Mouse (Mus musculus): Measurements from ENCODE around the gene Gm49776.
"Not testable (repeated sequence)": the region's sequence is repeated elsewhere in the genome, so short reads cannot be mapped to it uniquely, and the experiment has no call there.

Gene Gm49776

DNA sequence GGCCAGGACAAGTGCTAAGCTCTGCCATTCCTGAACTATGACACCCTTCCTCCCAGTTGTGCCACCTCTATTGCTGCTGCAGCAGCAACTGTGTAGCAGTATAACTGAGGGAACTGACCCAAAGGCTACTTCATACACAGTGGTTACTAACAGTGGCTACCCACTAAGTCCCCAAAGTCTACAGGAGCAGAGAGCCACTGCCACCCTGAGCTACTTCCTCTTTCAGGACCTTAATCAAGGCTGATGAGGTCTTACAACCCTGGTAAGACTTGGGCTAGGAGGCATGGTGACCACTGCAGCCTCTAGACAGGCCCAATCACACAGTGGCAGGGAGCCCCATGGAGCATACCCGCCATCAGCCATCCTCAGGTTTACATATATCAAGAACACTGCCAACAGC lies 56.1 kb downstream of the Gm49776 start:
- no peak for DNase-seq (ENCODE audit: low read depth)

DNA sequence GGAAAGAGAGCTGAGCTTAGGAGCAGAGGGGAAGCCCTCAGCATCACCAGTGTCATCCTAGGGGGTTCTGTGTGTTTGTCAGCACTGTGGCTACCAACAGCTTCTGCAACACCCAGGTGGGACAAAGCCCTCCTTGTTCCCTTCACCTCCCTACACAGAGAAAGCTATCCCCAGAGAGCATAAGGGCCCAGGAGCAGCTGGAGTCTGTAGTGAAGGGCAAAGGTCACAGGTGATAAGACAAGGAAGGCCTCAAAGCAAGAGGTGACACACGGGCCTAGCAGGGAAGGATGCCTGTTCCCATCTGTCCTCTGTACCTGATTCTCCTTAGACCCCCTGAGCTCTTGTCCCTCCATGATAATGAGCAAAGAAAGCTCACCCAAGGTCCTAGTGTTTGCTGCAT lies 56.5 kb downstream of the Gm49776 start:
- DNase-seq (ENCODE audit: low read depth) = no peak

DNA sequence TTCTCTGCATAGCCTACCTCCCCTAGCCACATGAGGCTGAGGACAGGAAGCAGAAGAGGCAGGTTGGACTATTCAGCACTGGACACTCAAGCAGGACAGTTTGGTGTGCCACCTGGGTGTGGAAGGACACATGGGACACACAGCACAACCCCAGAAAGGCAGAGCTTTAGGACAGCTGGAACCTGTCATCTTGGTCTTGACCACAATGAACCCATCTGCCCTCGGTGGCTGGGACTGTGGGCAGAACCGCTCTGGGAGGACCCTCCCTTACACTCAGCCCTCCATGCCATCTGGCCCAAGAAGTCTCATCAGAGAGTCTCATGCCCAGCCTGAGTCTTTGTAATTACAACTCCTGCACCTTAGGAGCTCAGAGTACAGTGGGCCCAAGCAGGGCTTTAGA lies 58.1 kb downstream of the Gm49776 start:
- no peak for DNase-seq (ENCODE audit: low read depth)

DNA sequence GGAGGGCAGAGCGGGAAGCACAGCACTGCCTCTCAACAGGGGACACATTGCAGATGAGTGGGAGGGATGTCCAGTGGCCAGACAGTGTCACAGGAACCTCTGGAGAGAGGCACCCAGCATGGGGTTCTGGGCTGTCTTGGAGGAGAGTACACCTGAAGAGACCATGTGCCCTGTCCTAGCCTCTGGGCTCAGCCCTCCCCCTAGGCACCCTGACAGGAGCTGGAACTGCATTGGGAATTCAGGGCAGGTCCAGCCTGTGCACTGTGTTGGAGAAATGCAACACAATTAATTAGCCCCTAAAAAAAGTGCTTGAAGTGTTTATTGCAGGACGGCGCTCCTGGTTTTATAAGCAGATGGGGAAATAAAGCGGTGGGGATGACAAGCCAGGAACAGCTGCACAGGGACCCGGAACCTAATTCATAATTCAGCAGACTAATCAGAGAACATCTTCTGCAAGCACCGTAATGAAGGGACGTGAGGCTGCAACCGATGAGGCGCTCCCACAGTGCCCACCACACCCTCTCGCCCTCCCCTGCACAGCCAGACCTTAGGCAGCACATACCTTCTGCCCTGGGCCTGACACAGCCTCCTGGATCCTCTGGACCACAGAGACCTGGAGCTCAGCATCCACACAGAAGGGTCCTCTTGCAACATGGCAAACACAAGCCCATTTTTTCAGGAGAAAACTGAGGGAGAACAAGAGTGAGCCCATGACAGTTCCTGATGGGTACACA lies 59.6 kb downstream of the Gm49776 start:
- no peak for DNase-seq (ENCODE audit: low read depth)

DNA sequence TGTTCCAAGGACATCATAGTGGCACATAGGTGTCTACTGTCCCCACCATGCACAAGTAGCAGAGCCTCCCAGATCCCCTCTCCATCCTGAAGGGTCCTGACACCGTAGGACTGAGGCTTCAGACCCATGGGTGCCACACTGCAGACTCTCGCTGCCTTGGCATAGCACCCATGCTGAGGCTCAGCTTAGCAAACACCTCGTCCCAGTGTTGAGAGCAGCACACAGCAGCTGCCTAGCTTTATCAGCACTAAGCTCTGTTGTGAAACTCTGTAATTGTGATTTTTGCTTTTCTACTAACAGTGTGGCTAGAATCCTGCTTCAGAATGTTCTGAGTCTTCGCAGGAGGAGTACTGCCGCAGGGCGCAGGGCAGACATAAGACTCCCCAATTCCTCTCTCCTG lies 60.2 kb downstream of the Gm49776 start:
- no peak for DNase-seq (ENCODE audit: low read depth)

DNA sequence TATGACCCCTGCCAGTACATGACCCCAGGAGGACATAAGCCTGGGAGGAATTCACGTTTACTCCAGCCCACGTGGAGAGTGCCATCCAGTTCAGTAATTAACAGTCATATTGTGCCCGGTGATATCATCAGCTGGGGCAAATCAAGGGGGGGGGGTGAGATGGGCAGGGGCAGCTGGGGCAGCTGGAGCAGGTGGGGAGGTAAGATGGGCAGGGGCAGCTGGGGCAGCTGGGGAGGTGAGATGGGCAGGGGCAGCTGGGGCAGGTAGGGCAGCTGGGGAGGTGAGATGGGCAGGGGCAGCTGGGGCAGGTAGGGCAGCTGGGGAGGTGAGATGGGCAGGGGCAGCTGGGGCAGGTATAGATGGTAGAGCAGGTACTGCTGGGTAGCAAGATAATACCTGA lies 62.6 kb downstream of the Gm49776 start:
- DNase-seq (ENCODE audit: low read depth) = not testable (repeated sequence)

Measured in induced T-regulatory cell, adult 2 months (primary cell).